Mouse (Mus musculus) testis, postnatal 10 days (tissue): ENCODE measurements around the gene Fars2.

Source experiments
- DNase-seq: peaks from one replicate; pipeline ENCODE4 v3.0.0; 2021; ENCODE audit warnings: low spot score

Gene Fars2

GRCm38 (mm10) chr13:36218347-36218746 is 101.1 kb downstream of the Fars2 start:
- no peak for DNase-seq

DNA sequence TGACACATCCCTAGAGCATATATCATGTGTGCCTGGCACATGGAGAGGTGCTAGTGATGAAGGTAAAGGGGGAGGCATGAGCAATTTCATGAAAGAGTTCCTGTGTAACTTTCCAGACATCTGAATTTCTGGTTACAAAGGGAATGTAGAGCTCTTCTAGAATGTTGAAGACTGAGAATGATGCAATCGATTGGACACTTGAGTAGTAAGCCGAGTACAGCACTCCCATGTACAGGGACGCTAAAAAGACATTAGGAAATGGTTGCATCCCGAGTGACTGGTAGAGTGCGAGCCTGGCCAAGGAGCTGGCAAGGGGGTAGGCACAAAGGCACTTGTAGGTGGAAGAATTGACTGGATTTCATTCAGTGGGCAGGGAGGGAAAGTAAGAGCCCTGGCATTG is 102.3 kb downstream of the Fars2 start:
- no peak for DNase-seq

GRCm38 (mm10) chr13:36221897-36222296 is 104.7 kb downstream of the Fars2 start:
- DNase-seq: no peak

GRCm38 (mm10) chr13:36222721-36223120 is 105.5 kb downstream of the Fars2 start:
- no peak for DNase-seq

DNA sequence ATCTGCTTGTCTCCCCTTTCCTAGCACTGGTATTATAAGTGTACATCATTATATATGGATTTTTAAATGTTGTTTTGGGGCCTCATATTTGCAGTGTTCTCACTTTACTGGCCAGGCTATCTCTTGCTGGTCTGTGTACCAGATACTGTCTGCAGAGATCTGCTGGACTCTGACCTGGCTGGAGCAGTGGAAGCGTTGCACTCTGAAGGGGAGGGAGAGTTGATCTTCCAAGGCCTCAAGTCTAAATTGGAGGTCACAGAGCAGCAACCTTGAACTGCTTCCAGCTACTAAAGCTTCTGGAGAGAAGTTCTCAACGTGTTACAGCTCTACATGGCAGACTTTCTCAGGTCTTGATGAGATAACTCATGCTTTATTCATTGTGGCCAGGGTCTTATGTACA is 107.2 kb downstream of the Fars2 start:
- no peak for DNase-seq

DNA sequence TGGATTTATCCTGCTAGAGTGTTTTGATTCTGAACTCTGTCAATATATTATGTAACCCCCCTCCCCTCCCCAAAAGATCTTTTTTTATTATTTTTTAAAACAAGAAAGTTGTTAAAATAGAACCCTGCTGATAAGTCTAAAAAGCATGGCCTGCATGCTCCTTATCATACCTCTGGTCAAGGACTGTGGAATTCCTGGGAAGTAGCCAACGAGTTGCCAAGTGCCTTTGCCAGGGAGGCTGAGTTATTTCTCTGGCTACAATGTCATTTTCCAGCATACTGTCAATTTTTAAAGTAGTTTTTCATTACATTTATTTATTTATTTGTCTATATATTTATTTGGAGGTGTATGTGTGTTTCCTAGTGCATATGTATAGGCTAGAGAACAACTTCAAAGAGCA is 125.0 kb downstream of the Fars2 start:
- DNase-seq: no peak

- no peak for DNase-seq
These were observed 136.7 kb downstream of the Fars2 start for GRCm38 (mm10) chr13:36253936-36254335.

DNA sequence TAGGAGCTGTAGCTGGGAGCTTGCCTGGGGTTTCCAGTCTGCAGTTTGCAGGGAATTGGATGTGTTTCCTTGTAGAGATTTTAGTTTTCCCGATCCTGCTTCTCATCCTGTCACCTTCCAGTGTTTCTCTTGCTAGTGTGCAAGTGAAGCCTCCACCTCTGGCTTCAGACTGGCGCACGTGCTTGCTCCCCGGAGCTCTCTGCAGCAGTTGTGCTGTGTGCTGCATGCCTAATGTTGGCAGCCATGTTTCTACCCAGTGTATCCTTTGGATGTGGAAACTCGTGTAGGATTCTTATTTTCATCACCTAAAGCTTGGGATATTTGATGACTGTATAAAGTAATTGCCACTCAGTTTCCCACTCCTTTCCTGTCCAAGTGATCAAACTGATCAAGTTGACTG is 140.0 kb downstream of the Fars2 start:
- DNase-seq: no peak

GRCm38 (mm10) chr13:36259754-36260153 is 142.5 kb downstream of the Fars2 start:
- DNase-seq: no peak

- no peak for DNase-seq
These were observed 144.1 kb downstream of the Fars2 start for GRCm38 (mm10) chr13:36261299-36261698.

- DNase-seq: no peak
These were observed 146.3 kb downstream of the Fars2 start for GRCm38 (mm10) chr13:36263240-36264095.

- DNase-seq: no peak
These were observed 147.2 kb downstream of the Fars2 start for GRCm38 (mm10) chr13:36264391-36264790.

DNA sequence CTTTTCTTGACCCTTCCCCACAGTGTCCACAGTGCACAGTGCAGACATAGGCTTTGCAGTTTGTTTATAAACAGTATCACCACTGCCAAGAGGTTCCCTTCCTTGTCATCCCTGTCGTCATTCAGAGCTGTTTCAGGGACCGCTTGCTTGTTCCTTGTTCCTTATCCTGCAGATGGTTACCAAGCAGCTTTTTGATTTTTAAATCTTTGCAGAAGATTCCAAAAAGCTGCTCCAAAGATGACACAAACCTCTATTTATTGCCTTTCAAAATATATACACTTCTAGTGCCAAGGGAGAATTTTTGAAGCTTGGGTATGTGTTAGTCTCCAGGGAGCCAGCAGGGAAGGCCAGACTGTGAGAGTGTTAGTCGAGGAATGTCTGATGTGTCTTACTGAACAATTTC is 148.1 kb downstream of the Fars2 start:
- DNase-seq: no peak

- DNase-seq: no peak
These were observed 150.2 kb downstream of the Fars2 start for GRCm38 (mm10) chr13:36267399-36267798.

DNA sequence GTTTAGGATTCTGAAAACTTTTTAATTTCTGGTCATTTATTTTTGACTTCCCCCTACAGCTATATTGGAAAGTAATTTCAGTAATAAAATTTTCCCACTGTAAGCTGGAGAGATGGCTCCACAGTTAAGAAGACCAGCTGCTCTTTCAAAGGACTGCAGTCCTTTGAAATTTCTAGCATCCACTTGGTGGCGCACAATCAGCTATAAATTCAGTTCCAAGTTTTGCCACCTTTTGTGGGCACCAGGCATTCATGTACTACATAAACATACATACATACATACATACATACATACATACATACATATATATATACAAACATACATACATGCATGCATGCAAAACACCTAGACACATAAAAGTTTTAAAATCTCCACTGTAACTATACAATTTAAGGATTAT is 153.7 kb downstream of the Fars2 start:
- no peak for DNase-seq

DNA sequence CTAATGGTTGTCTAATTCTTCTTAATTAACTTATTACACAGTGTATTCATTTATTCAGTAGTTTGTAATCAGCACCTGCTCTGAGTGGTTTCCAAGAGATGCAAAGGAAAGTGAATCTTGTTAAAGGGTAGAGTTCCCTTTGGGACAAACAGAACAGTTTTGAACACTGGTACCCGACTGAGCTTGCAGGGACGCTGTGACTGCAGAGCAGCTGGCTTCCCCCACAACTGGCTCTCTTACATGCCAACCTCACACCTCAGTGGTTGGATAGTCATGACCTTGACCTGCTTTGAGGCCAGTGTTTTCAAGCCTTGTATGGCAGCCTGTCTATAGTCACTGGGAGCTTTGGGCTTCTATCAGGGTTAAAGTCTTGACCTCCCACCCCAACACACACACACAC is 156.3 kb downstream of the Fars2 start:
- DNase-seq: no peak

- no peak for DNase-seq
These were observed 159.0 kb downstream of the Fars2 start for GRCm38 (mm10) chr13:36276194-36276593.

- DNase-seq: peak; percentile 86
These were observed 164.8 kb downstream of the Fars2 start for GRCm38 (mm10) chr13:36282018-36282417.

DNA sequence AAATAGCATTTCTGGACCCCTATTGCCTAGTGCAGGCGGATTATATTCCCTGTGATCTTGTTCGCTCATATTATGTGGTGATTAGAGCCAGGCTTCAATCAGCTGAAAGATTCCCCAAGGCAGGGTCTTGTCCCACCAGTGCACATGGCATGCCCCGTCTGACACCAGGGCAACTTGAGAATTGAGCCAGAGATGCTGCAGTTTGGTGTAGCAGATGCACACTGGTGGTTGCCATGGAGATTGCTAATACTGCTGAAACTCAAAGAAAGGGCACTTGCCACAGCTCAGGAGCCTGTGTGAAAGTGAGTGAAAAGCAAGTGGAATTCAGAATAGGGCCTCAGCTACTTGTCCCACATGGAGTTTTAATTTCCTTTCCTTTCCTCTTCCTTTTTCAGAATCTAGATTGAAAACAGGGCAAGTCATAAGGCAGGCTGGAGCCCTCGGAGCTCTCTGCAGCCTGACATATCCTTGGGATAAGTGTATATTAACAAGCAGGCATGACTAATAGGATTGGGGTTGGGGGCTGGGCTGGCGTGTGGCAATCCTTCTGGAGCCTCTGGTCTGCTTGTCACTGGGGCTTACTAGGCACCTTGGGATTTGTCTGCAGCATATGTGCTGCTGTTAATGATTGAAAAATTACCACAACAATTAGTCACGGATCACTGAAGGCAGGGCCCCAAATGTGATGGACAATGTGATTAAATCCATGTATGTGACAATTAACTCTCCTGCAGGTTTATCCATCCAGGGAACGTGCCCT is 165.8 kb downstream of the Fars2 start:
- no peak for DNase-seq

DNA sequence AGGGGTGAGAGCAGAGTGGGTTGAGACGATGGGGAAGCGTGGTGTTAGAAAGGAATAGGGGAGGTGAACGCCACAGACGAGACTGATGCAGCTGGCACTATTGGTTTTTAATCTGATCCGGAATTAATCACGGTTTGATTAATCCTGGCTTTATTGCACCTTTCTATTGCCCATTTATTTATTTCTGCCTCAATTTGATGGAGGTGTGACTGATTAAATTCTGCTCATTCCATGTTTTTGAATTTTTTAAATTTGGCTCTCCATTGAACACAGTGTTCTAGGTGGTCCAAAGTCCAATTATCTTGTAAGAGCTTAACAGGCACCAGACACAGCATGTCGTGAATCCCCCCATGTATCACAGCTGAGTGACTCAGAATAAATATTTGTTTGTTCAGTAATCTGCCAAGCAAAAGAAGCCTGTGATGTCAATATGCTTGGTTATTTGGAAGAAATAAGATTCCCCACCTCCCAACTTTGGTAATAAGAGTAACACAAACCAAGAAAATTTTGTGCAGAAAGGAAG is 166.4 kb downstream of the Fars2 start:
- DNase-seq: no peak

DNA sequence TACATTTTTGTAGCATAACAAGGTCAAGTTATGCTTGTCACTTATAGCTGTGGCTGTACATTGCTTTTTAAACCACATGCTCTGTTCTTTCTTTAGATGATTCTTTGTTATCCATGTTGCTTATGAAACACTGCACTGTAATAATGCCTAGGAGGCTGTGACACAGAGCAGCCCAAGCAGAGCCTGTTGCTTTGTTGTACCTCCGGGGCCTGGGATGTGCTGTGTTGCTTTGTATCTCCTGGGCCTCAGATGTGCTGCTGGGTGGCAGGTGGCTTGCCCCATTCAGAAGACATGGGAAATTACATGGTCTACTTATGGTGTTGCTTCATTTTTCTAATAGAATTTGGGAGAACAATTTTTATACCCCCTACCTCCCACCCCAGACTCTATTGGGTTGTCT is 166.9 kb downstream of the Fars2 start:
- DNase-seq: no peak

DNA sequence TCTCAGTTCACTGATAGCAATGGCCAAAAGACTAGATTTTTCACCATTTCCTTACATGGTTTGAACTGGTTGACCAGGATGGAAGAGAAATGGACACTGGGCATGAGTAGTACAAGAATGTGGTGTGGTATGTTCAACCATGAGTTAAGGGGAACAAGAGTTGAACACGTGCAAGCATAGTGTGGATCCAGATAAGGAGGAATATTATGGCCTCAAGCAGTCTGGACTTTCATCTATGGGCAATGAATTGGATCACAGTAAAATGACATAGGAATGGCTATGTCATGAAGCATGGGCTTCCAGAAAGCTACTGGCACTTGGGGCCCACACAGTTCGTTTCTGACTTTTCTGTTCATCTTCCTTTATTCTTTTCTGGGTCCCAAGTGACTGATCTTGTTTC is 168.0 kb downstream of the Fars2 start:
- DNase-seq: no peak

DNA sequence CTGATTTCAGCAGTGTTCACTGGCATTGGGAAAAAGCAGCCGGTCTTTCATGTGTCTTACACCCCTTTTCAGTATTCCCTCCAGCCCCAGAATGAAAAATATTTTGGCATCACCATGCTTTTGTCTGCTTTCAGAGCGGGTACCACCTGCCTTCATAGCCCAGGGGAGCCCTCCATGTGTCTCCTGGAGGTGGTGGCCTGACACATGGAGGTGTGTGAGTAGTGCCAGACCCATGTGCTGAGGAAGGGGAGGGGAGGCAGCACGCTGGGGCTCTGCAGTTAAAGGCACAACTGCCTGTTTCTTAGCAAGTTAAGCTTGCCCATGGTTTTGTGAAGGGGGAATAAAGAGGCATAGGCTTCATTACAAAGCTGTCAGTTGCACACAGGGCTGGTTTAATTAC is 176.3 kb downstream of the Fars2 start:
- no peak for DNase-seq
